ENCODE assay signal across 26 mouse cellular contexts in genomic region chrX:162580521-162580920, GRCm38 (mm10).
"Had no signal": no experiment of that assay in that cellular context is flagged by ENCODE, and none has a peak within 500 bp of the region (broad histone marks: within the 10 kb centered on the region; RNA-seq: fewer than 3 reads in every experiment).

No protein-coding gene starts in this region.

- H3K27ac ChIP-seq: heart, adult 2 months; heart, embryonic 13.5 days; heart, embryonic 15.5 days; hindbrain, embryonic 14.5 days; kidney, embryonic 15.5 days; kidney, postnatal 0 days; limb, embryonic 12.5 days; limb, embryonic 15.5 days; liver, embryonic 12.5 days; liver, embryonic 14.5 days had no signal

- H3K9me3 ChIP-seq: heart, embryonic 13.5 days; heart, embryonic 15.5 days; kidney, embryonic 15.5 days; limb, embryonic 12.5 days; limb, embryonic 15.5 days; liver, embryonic 12.5 days had no signal

- H3K4me2 ChIP-seq: heart, embryonic 11.5 days; heart, embryonic 13.5 days; heart, embryonic 15.5 days; hindbrain, embryonic 14.5 days; kidney, embryonic 15.5 days; limb, embryonic 12.5 days; limb, embryonic 15.5 days; liver, embryonic 12.5 days had no signal

- ATAC-seq: hindbrain, embryonic 16.5 days; intestine, embryonic 16.5 days; liver, embryonic 12.5 days had no signal

- H3K27me3 ChIP-seq: heart, embryonic 15.5 days; limb, embryonic 15.5 days; liver, embryonic 12.5 days had no signal

- H3K9ac ChIP-seq: heart, embryonic 13.5 days; heart, embryonic 15.5 days; hindbrain, embryonic 14.5 days; kidney, embryonic 15.5 days; limb, embryonic 12.5 days; limb, embryonic 15.5 days; liver, embryonic 12.5 days; liver, embryonic 14.5 days had no signal

- DNase-seq: gastrocnemius, postnatal 14 days; gastrocnemius, postnatal 36 days; heart, adult 11 months; heart, adult 2 months; heart, postnatal 14 days; heart, postnatal 36 days; kidney, adult 11 months; kidney, adult 2 months; kidney, adult 9 months; kidney, postnatal 14 days; kidney, postnatal 36 days; layer of hippocampus, adult 9-11 months; layer of hippocampus, postnatal 36 days; left cerebral cortex, postnatal 4 days had no signal

- H3K36me3 ChIP-seq: heart, embryonic 13.5 days; heart, embryonic 15.5 days; kidney, embryonic 15.5 days; limb, embryonic 12.5 days; limb, embryonic 15.5 days; liver, embryonic 12.5 days had no signal

- H3K4me3 ChIP-seq: heart, adult 2 months; heart, embryonic 13.5 days; heart, embryonic 15.5 days; kidney, embryonic 15.5 days; limb, embryonic 12.5 days; limb, embryonic 15.5 days; liver, embryonic 12.5 days had no signal

- H3K4me1 ChIP-seq: heart, embryonic 13.5 days; heart, embryonic 15.5 days; kidney, embryonic 15.5 days; limb, embryonic 12.5 days; limb, embryonic 15.5 days; liver, embryonic 12.5 days had no signal
